Mouse (Mus musculus) midbrain, embryonic 12.5 days (tissue): ENCODE results near the gene Ifit1. TPM values are rescaled to one million over a fixed set of nuclear protein-coding genes. Genes with fewer than 3 reads are reported as not detected.
A peak's percentile ranks its signal among the peaks of the same experiment; 100 is the strongest.

Experiments used
- ATAC-seq: fragments of 200-750 bp; cut with Nextera tagmentation; 2 replicates; pipeline ENCODE4 v1.8.0; 2017; ENCODE audit warnings: low read depth, moderate TSS enrichment, moderate library complexity; ENCODE audit not compliant: low FRiP score
- H3K27ac ChIP-seq: fragments of 300-500 bp; sonication (generic); replicated peaks from 2 replicates; pipeline ENCODE4 v1.5.1; 2016; ENCODE audit warnings: mild to moderate bottlenecking
- H3K27me3 ChIP-seq: fragments of 300-500 bp; sonication (generic); 2 replicates; pipeline ENCODE4 v1.6.1; 2016; ENCODE audit warnings: mild to moderate bottlenecking
- H3K36me3 ChIP-seq: fragments of 300-500 bp; sonication (generic); 2 replicates; pipeline ENCODE4 v1.6.1; 2016
- H3K4me1 ChIP-seq: fragments of 300-500 bp; sonication (generic); 2 replicates; pipeline ENCODE4 v1.6.1; 2016
- H3K4me2 ChIP-seq: fragments of 300-500 bp; sonication (generic); replicated peaks from 2 replicates; pipeline ENCODE4 v1.6.1; 2016; ENCODE audit warnings: mild to moderate bottlenecking, moderate library complexity
- H3K4me3 ChIP-seq: fragments of 300-500 bp; sonication (generic); 2 replicates; pipeline ENCODE4 v1.5.1; 2016; ENCODE audit warnings: mild to moderate bottlenecking
- H3K9ac ChIP-seq: fragments of 300-500 bp; sonication (generic); replicated peaks from 2 replicates; pipeline ENCODE4 v1.6.1; 2016; ENCODE audit warnings: mild to moderate bottlenecking, moderate library complexity
- H3K9me3 ChIP-seq: fragments of 300-500 bp; sonication (generic); 2 replicates; pipeline ENCODE4 v1.6.1; 2016; ENCODE audit warnings: mild to moderate bottlenecking
- whole genome bisulfite sequencing: fragments of 180-500 bp; shearing (Covaris S2); methylation state at CpG from one replicate; pipeline ENCODE4 v1.1.7; 2016; 5-methylcytosine and 5-hydroxymethylcytosine counted together
- polyA plus RNA-seq: library from polyadenylated mRNA; unstranded; fragments of >200 nt; fragmentation: Nextera tagmentation; extraction: Ambion mirVana; gene quantifications from 2 replicates; pipeline ENCODE4 v1.2.1, GENCODE M21; 2016

Gene Ifit1
- polyA plus RNA-seq, 1 experiment from 2014 or later, result 0.26 TPM

GRCm38 (mm10) chr19:34662067-34662507 is 21.4 kb downstream of the Ifit1 start:
- ATAC-seq, result peak; percentile 89
- Histone ChIP-seq H3K4me3 (peak overlapping the region; percentile 27), H3K9ac (no peak overlapping the region)

GRCm38 (mm10) chr19:34662740-34663139 is 22.1 kb downstream of the Ifit1 start:
- Histone ChIP-seq H3K9me3 (no peaks in the 10 kb centered on the region), H3K27ac (no peak overlapping the region), H3K9ac (no peak overlapping the region), H3K27me3 (no peaks in the 10 kb centered on the region), H3K4me1 (no peaks in the 10 kb centered on the region), H3K36me3 (no peaks in the 10 kb centered on the region), H3K4me3 (no peak overlapping the region), H3K4me2 (peak overlapping the region; percentile 46; the same call in 1 of the 2 replicates)
- WGBS, result 51% methylated on average over 5 of the region's 5 CpGs
- ATAC-seq, result no peak

More at GRCm38 (mm10) chr19:34662067-34662507, 21.4 kb downstream of the Ifit1 start:
- Histone ChIP-seq H3K36me3 (no peaks in the 10 kb centered on the region), H3K4me1 (no peaks in the 10 kb centered on the region), H3K4me2 (peak overlapping the region; percentile 46), H3K27me3 (no peaks in the 10 kb centered on the region), H3K9me3 (no peaks in the 10 kb centered on the region), H3K27ac (no peak overlapping the region)
- 24% methylated on average over 13 of the region's 13 CpGs for WGBS

GRCm38 (mm10) chr19:34666127-34666526 is 25.5 kb downstream of the Ifit1 start:
- no peaks in the 10 kb centered on the region for H3K27me3 ChIP-seq
- H3K9me3 ChIP-seq, result no peaks in the 10 kb centered on the region
- no peaks in the 10 kb centered on the region for H3K4me1 ChIP-seq
- 2% methylated on average over 5 of the region's 5 CpGs for WGBS
- no peaks in the 10 kb centered on the region for H3K36me3 ChIP-seq
- no peak overlapping the region for H3K4me3 ChIP-seq
- H3K4me2 ChIP-seq, result no peak overlapping the region
- ATAC-seq, result no peak
- no peak overlapping the region for H3K27ac ChIP-seq
- no peak overlapping the region for H3K9ac ChIP-seq

GRCm38 (mm10) chr19:34673476-34673875 is 32.8 kb downstream of the Ifit1 start:
- Histone ChIP-seq H3K4me3 (no peak overlapping the region), H3K36me3 (no peaks in the 10 kb centered on the region), H3K9me3 (no peaks in the 10 kb centered on the region), H3K9ac (no peak overlapping the region), H3K27ac (no peak overlapping the region), H3K4me1 (no peaks in the 10 kb centered on the region), H3K4me2 (no peak overlapping the region), H3K27me3 (no peaks in the 10 kb centered on the region)
- 71% methylated on average over 7 of the region's 7 CpGs for WGBS
- ATAC-seq, result no peak

- ATAC-seq, result no peak
- H3K9me3 ChIP-seq, result no peaks in the 10 kb centered on the region
- WGBS, result 92% methylated on average over 4 of the region's 4 CpGs
These were observed 37.8 kb downstream of the Ifit1 start for GRCm38 (mm10) chr19:34678428-34678827.

GRCm38 (mm10) chr19:34684857-34685256 is 44.2 kb downstream of the Ifit1 start:
- WGBS, result 66% methylated on average over 1 of the region's 1 CpGs
- H3K9ac ChIP-seq, result no peak overlapping the region
- H3K36me3 ChIP-seq, result no peaks in the 10 kb centered on the region
- no peak for ATAC-seq
- no peak overlapping the region for H3K4me3 ChIP-seq
- H3K4me1 ChIP-seq, result no peaks in the 10 kb centered on the region
- no peaks in the 10 kb centered on the region for H3K27me3 ChIP-seq
- H3K27ac ChIP-seq, result no peak overlapping the region
- no peak overlapping the region for H3K4me2 ChIP-seq
- no peaks in the 10 kb centered on the region for H3K9me3 ChIP-seq

More at GRCm38 (mm10) chr19:34678428-34678827, 37.8 kb downstream of the Ifit1 start:
- H3K27me3 ChIP-seq, result no peaks in the 10 kb centered on the region
- no peak overlapping the region for H3K9ac ChIP-seq
- H3K36me3 ChIP-seq, result no peaks in the 10 kb centered on the region
- no peaks in the 10 kb centered on the region for H3K4me1 ChIP-seq
- H3K4me3 ChIP-seq, result no peak overlapping the region
- no peak overlapping the region for H3K4me2 ChIP-seq
- no peak overlapping the region for H3K27ac ChIP-seq

GRCm38 (mm10) chr19:34685530-34685929 is 44.9 kb downstream of the Ifit1 start:
- no peak for ATAC-seq
- Histone ChIP-seq H3K4me3 (no peak overlapping the region), H3K27me3 (no peaks in the 10 kb centered on the region), H3K36me3 (no peaks in the 10 kb centered on the region), H3K9ac (no peak overlapping the region), H3K4me1 (no peaks in the 10 kb centered on the region), H3K4me2 (no peak overlapping the region), H3K27ac (no peak overlapping the region), H3K9me3 (no peaks in the 10 kb centered on the region)
- 98% methylated on average over 1 of the region's 1 CpGs for WGBS

- Histone ChIP-seq H3K27me3 (no peaks in the 10 kb centered on the region), H3K4me2 (no peak overlapping the region), H3K4me3 (no peak overlapping the region), H3K27ac (no peak overlapping the region), H3K9me3 (no peaks in the 10 kb centered on the region), H3K4me1 (no peaks in the 10 kb centered on the region), H3K9ac (no peak overlapping the region), H3K36me3 (no peaks in the 10 kb centered on the region)
- 89% methylated on average over 6 of the region's 6 CpGs for WGBS
- no peak for ATAC-seq
These were observed 50.7 kb downstream of the Ifit1 start for GRCm38 (mm10) chr19:34691402-34691801.

GRCm38 (mm10) chr19:34696352-34696986 is 55.8 kb downstream of the Ifit1 start:
- H3K9me3 ChIP-seq, result no peaks in the 10 kb centered on the region
- no peak overlapping the region for H3K9ac ChIP-seq
- WGBS, result 92% methylated on average over 8 of the region's 8 CpGs
- H3K36me3 ChIP-seq, result no peaks in the 10 kb centered on the region
- ATAC-seq, result no peak
- no peak overlapping the region for H3K4me3 ChIP-seq
- no peaks in the 10 kb centered on the region for H3K27me3 ChIP-seq
- no peaks in the 10 kb centered on the region for H3K4me1 ChIP-seq
- H3K27ac ChIP-seq, result no peak overlapping the region
- H3K4me2 ChIP-seq, result no peak overlapping the region

- H3K4me2 ChIP-seq, result no peak overlapping the region
- no peaks in the 10 kb centered on the region for H3K36me3 ChIP-seq
- H3K4me3 ChIP-seq, result no peak overlapping the region
- H3K27me3 ChIP-seq, result no peaks in the 10 kb centered on the region
- no peaks in the 10 kb centered on the region for H3K9me3 ChIP-seq
- H3K27ac ChIP-seq, result no peak overlapping the region
- no peaks in the 10 kb centered on the region for H3K4me1 ChIP-seq
- ATAC-seq, result no peak
- H3K9ac ChIP-seq, result no peak overlapping the region
- 76% methylated on average over 2 of the region's 2 CpGs for WGBS
These were observed 56.8 kb downstream of the Ifit1 start for GRCm38 (mm10) chr19:34697461-34697860.

GRCm38 (mm10) chr19:34698432-34698831 is 57.8 kb downstream of the Ifit1 start:
- no peak for ATAC-seq
- H3K27me3 ChIP-seq, result no peaks in the 10 kb centered on the region
- WGBS, result 89% methylated on average over 3 of the region's 3 CpGs

GRCm38 (mm10) chr19:34698852-34699251 is 58.2 kb downstream of the Ifit1 start:
- Histone ChIP-seq H3K9me3 (no peaks in the 10 kb centered on the region), H3K36me3 (no peaks in the 10 kb centered on the region), H3K9ac (no peak overlapping the region), H3K4me3 (no peak overlapping the region), H3K27ac (no peak overlapping the region), H3K4me2 (no peak overlapping the region), H3K4me1 (no peaks in the 10 kb centered on the region), H3K27me3 (no peaks in the 10 kb centered on the region)
- 55% methylated on average over 1 of the region's 1 CpGs for WGBS
- no peak for ATAC-seq

More at GRCm38 (mm10) chr19:34698432-34698831, 57.8 kb downstream of the Ifit1 start:
- Histone ChIP-seq H3K27ac (no peak overlapping the region), H3K4me1 (no peaks in the 10 kb centered on the region), H3K36me3 (no peaks in the 10 kb centered on the region), H3K9me3 (no peaks in the 10 kb centered on the region), H3K9ac (no peak overlapping the region), H3K4me3 (no peak overlapping the region), H3K4me2 (no peak overlapping the region)

GRCm38 (mm10) chr19:34699300-34699699 is 58.6 kb downstream of the Ifit1 start:
- Histone ChIP-seq H3K27ac (no peak overlapping the region), H3K4me2 (no peak overlapping the region), H3K36me3 (no peaks in the 10 kb centered on the region), H3K9me3 (no peaks in the 10 kb centered on the region), H3K4me1 (no peaks in the 10 kb centered on the region), H3K9ac (no peak overlapping the region), H3K4me3 (no peak overlapping the region), H3K27me3 (no peaks in the 10 kb centered on the region)
- WGBS, result 76% methylated on average over 2 of the region's 2 CpGs
- ATAC-seq, result no peak
